Mouse (Mus musculus): Measurements from ENCODE around the gene Snx15.

Gene Snx15

GRCm38 (mm10) chr19:6118677-6119185, 9.4 kb downstream of the Snx15 start:
- DNase-seq: peak in 1 of 2 experiments; percentile 27

- peak; percentile 92 to 93 for DNase-seq
Observed at GRCm38 (mm10) chr19:6117986-6118676, 10.0 kb downstream of the Snx15 start, which contains the start of gene Sac3d1. Sac3d1 (minus strand) TSS chr19:6118650.

- no peak for DNase-seq
Observed at GRCm38 (mm10) chr19:6117346-6117985, 10.6 kb downstream of the Snx15 start.

- no peak for DNase-seq
Observed at GRCm38 (mm10) chr19:6116113-6116850, 11.8 kb downstream of the Snx15 start.

GRCm38 (mm10) chr19:6113116-6113515, 15.0 kb downstream of the Snx15 start:
- DNase-seq: no peak

GRCm38 (mm10) chr19:6105586-6105985, 22.5 kb downstream of the Snx15 start, which contains the start of gene Naaladl1:
Naaladl1 (plus strand) TSS chr19:6105782.
- no peak for DNase-seq

GRCm38 (mm10) chr19:6104476-6104875, 23.6 kb downstream of the Snx15 start:
- DNase-seq: no peak

GRCm38 (mm10) chr19:6102169-6102853, 25.8 kb downstream of the Snx15 start:
- DNase-seq: no peak

GRCm38 (mm10) chr19:6101186-6101585, 26.9 kb downstream of the Snx15 start:
- DNase-seq: no peak

- no peak for DNase-seq
Observed at GRCm38 (mm10) chr19:6097847-6098246, 30.3 kb downstream of the Snx15 start.

GRCm38 (mm10) chr19:6094119-6094518, 34.0 kb downstream of the Snx15 start, which contains the start of gene AC131692.1:
AC131692.1 (plus strand) TSS chr19:6094419.
- DNase-seq: no peak

GRCm38 (mm10) chr19:6088841-6089240, 39.3 kb downstream of the Snx15 start:
- DNase-seq: no peak

- DNase-seq: peak; percentile 47 to 54
Observed at GRCm38 (mm10) chr19:6085417-6085879, 42.7 kb downstream of the Snx15 start.

GRCm38 (mm10) chr19:6084478-6085248, 43.4 kb downstream of the Snx15 start, which contains the start of the genes Zfpl1 and Cdca5:
Zfpl1 (minus strand) TSS chr19:6084956.
Cdca5 (plus strand) TSS chr19:6084983.
- peak; percentile 96 to 97 for DNase-seq

GRCm38 (mm10) chr19:6082156-6082555, 45.9 kb downstream of the Snx15 start, which contains the start of gene Gm28374:
Gm28374 (minus strand) TSS chr19:6082256.
- DNase-seq: no peak

GRCm38 (mm10) chr19:6079983-6080480, 48.1 kb downstream of the Snx15 start, which contains the start of gene Tmem262:
Tmem262 (plus strand) TSS chr19:6080033.
- no peak for DNase-seq

- DNase-seq: peak; percentile 88 to 90
Observed at GRCm38 (mm10) chr19:6076564-6077393, 51.3 kb downstream of the Snx15 start, which contains the start of gene Vps51. Vps51 (minus strand) TSS chr19:6077231.

GRCm38 (mm10) chr19:6073889-6074288, 54.2 kb downstream of the Snx15 start:
- DNase-seq: no peak

- no peak for DNase-seq
Observed at GRCm38 (mm10) chr19:6071261-6071660, 56.8 kb downstream of the Snx15 start.
